ENCODE assay signal across 8 mouse cellular contexts in the genomic region with DNA sequence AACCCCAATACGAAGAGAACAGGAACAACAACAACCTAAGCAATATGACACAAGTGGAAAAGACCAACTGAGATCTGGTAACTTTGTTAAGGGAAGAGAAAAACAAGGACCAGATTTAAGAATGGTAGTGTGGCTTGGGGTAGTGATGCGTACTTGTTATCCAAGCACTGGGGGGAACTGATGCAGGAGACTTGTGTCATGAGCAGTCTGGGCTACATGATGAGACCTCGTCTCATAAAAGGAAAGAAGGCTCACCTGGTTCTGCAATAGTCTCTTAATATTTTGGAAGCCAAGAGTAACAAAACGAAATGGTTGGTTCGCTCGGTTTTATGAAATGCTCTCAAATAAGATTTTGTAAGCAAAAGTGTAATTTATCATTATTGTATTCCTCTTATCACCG. TPM values are rescaled to one million over a fixed set of nuclear protein-coding genes. Genes with fewer than 3 reads are reported as not detected.
A peak's percentile ranks its signal among the peaks of the same experiment; 100 is the strongest.
DNase-seq lines count a peak whose midpoint lies in the region; ATAC-seq and TF ChIP-seq lines count a peak whose summit lies in the region.

No protein-coding gene starts in this region.

- H3K4me1 ChIP-seq in heart, embryonic 10.5 days = peaks cover 12% of the 10 kb centered on the region; the same call in 1 of the 2 replicates
- peaks cover 0 to 13% of the 10 kb centered on the region in 2 experiments; a peak in 2 of 4 replicates for H3K4me1 ChIP-seq in CH12.LX (ENCODE audit: control insufficient read depth in 1 of 2, insufficient read depth in 2 of 2)
- H3K4me1 ChIP-seq in forebrain, embryonic 16.5 days (replicated peaks; ENCODE audit: control insufficient read depth, insufficient read depth, low read length) = peaks cover 5% of the 10 kb centered on the region; the same call in 1 of the 2 replicates
- peaks cover 17% of the 10 kb centered on the region for H3K4me1 ChIP-seq in liver, embryonic 16.5 days (ENCODE audit: control insufficient read depth, low read depth, low read length)

- no peaks in the 10 kb centered on the region; the same call in 1 of the 2 replicates for H3K79me2 ChIP-seq in CH12.LX (replicated peaks; ENCODE audit: control insufficient read depth, extremely low read depth, insufficient read depth, poor library complexity, severe bottlenecking)

- TF ChIP-seq EP300 in CH12.LX (IDR thresholded peaks at IDR 0.05; ENCODE audit: low read length) = no peak

- dilution Hi-C loops in CH12.LX (cut with MboI; ENCODE audit: extremely low pct_ligation_motif_present, extremely low pct_unique_long_range_greater_than_20kb, low sequenced_read_pairs) = no loop called here

- H3K27ac ChIP-seq in heart, embryonic 10.5 days = peak overlapping the region; percentile 97
- H3K27ac ChIP-seq in CH12.LX (ENCODE audit: insufficient read depth, low read depth) = no peak overlapping the region
- H3K27ac ChIP-seq in forebrain, embryonic 16.5 days (ENCODE audit: low read length) = no peak overlapping the region
- H3K27ac ChIP-seq in liver, embryonic 16.5 days (ENCODE audit: low read length) = no peak overlapping the region

- peak overlapping the region; percentile 99 for H3K4me2 ChIP-seq in CH12.LX (ENCODE audit: insufficient read depth, low read depth, poor library complexity, severe bottlenecking)
- peak overlapping the region; percentile 71 for H3K4me2 ChIP-seq in forebrain, embryonic 16.5 days (ENCODE audit: low read length)
- H3K4me2 ChIP-seq in liver, embryonic 16.5 days (ENCODE audit: low read depth, low read length) = peak overlapping the region; percentile 82

- H3K27me3 ChIP-seq in heart, embryonic 10.5 days (ENCODE audit: insufficient read depth, poor library complexity, severe bottlenecking) = no peaks in the 10 kb centered on the region
- H3K27me3 ChIP-seq in CH12.LX (replicated peaks) = no peaks in the 10 kb centered on the region
- H3K27me3 ChIP-seq in forebrain, embryonic 16.5 days (replicated peaks; ENCODE audit: control insufficient read depth, insufficient read depth, low read length) = no peaks in the 10 kb centered on the region
- no peaks in the 10 kb centered on the region for H3K27me3 ChIP-seq in liver, embryonic 16.5 days (ENCODE audit: control insufficient read depth, insufficient read depth, low read depth, low read length)

- H3K9ac ChIP-seq in CH12.LX (ENCODE audit: insufficient read depth, low read depth) = peak overlapping the region; percentile 94
- peak overlapping the region; percentile 76 for H3K9ac ChIP-seq in forebrain, embryonic 16.5 days (replicated peaks; ENCODE audit: low read depth, low read length)
- peak overlapping the region; percentile 81 for H3K9ac ChIP-seq in liver, embryonic 16.5 days (ENCODE audit: low read depth, low read length)

- H3K9me3 ChIP-seq in heart, embryonic 10.5 days = no peaks in the 10 kb centered on the region
- H3K9me3 ChIP-seq in CH12.LX (replicated peaks; ENCODE audit: low read length) = no peaks in the 10 kb centered on the region
- no peaks in the 10 kb centered on the region for H3K9me3 ChIP-seq in forebrain, embryonic 16.5 days (ENCODE audit: control insufficient read depth, low read length)
- H3K9me3 ChIP-seq in liver, embryonic 16.5 days (replicated peaks; ENCODE audit: control insufficient read depth, low read length) = no peaks in the 10 kb centered on the region

- 40% methylated on average over 7 of the region's 7 CpGs for WGBS in heart, embryonic 10.5 days
- 43% methylated on average over 7 of the region's 7 CpGs for WGBS in forebrain, embryonic 16.5 days
- WGBS in liver, embryonic 16.5 days (ENCODE audit: insufficient replicate concordance) = 33% methylated on average over 7 of the region's 7 CpGs

- TF ChIP-seq RAD21 in CH12.LX (IDR thresholded peaks at IDR 0.05; ENCODE audit: low read depth, low read length) = no peak

- ATAC-seq in forebrain, embryonic 16.5 days = no peak
- no peak for ATAC-seq in liver, embryonic 16.5 days (ENCODE audit: low read depth)
- ATAC-seq in activated CD4-positive, CD25-positive, alpha-beta regulatory T cell, adult 4 months = no peak

- no peak for DNase-seq in heart, embryonic 10.5 days (ENCODE audit: low spot score)
- DNase-seq in heart, postnatal 4 days = no peak
- DNase-seq in CH12.LX (ENCODE audit: extremely low read depth) = no peak
- DNase-seq in right cerebral cortex, postnatal 36 days (ENCODE audit: low spot score in 2 of 2) = no peak
- DNase-seq in yolk sac, embryonic 10.5 days (ENCODE audit: low spot score) = no peak

- peaks cover 6% of the 10 kb centered on the region; the same call in 1 of the 2 replicates for H3K36me3 ChIP-seq in heart, embryonic 10.5 days
- H3K36me3 ChIP-seq in CH12.LX (replicated peaks in 1 of 2; ENCODE audit: control insufficient read depth in 1 of 2, insufficient read depth in 1 of 2, low read length in 1 of 2) = peaks cover 0 to 8% of the 10 kb centered on the region in 2 experiments
- H3K36me3 ChIP-seq in forebrain, embryonic 16.5 days (ENCODE audit: control insufficient read depth, insufficient read depth) = no peaks in the 10 kb centered on the region
- H3K36me3 ChIP-seq in liver, embryonic 16.5 days (ENCODE audit: control insufficient read depth, insufficient read depth) = no peaks in the 10 kb centered on the region

- TF ChIP-seq CTCF in CH12.LX (conservative IDR thresholded peaks at IDR 0.05 in 1 of 2, IDR thresholded peaks at IDR 0.05 in 1 of 2; ENCODE audit: low read depth in 2 of 2, low read length in 2 of 2) = no peak

- in situ Hi-C loops in CH12.LX (cut with MboI; ENCODE audit: low pct_ligation_motif_present, low pct_unique_long_range_greater_than_20kb, low sequenced_read_pairs) = loop anchor here (5.0 kb wide), 1 partner anchor 45 kb away; a partner anchor contains a TSS

- no peak for TF ChIP-seq POLR2A in CH12.LX (IDR thresholded peaks at IDR 0.05; ENCODE audit: low read depth, low read length)

- peak overlapping the region; percentile 65 for H3K4me3 ChIP-seq in heart, embryonic 10.5 days
- peak overlapping the region; percentile 59 to 82 (median 79) for H3K4me3 ChIP-seq in CH12.LX (replicated peaks in 1 of 3; ENCODE audit: low read depth in 2 of 3, low read length in 2 of 3, poor library complexity in 1 of 3)
- H3K4me3 ChIP-seq in forebrain, embryonic 16.5 days (replicated peaks; ENCODE audit: low read length) = peak overlapping the region; percentile 54
- H3K4me3 ChIP-seq in liver, embryonic 16.5 days (ENCODE audit: low read depth, low read length) = peak overlapping the region; percentile 73

TF ChIP-seq in CH12.LX, 34 proteins besides CTCF, POLR2A, EP300 and RAD21 (continues in another document):
- TF ChIP-seq MEF2A (IDR thresholded peaks at IDR 0.05; ENCODE audit: borderline replicate concordance, low read depth, low read length) (no peak), PAX5 (IDR thresholded peaks at IDR 0.05; ENCODE audit: low read length) (no peak), CHD2 (IDR thresholded peaks at IDR 0.05; ENCODE audit: low read length) (no peak), CHD1 (IDR thresholded peaks at IDR 0.05; ENCODE audit: low read depth, low read length) (no peak), USF2 (conservative IDR thresholded peaks at IDR 0.05; ENCODE audit: low read depth, low read length) (no peak), GABPA (IDR thresholded peaks at IDR 0.05; ENCODE audit: insufficient replicate concordance, low read depth, low read length) (no peak), JUND (conservative IDR thresholded peaks at IDR 0.05; ENCODE audit: low read depth, low read length) (no peak), ZKSCAN1 (IDR thresholded peaks at IDR 0.05; ENCODE audit: borderline replicate concordance, low read depth, low read length) (no peak), E2F4 (IDR thresholded peaks at IDR 0.05; ENCODE audit: insufficient replicate concordance, low read depth, low read length) (no peak), MAX (IDR thresholded peaks at IDR 0.05; ENCODE audit: low read length) (no peak), ZNF384 (IDR thresholded peaks at IDR 0.05; ENCODE audit: low read depth, low read length) (no peak), MYC (IDR thresholded peaks at IDR 0.05; ENCODE audit: low read depth, low read length) (no peak), ELF1 (IDR thresholded peaks at IDR 0.05; ENCODE audit: low read depth, low read length) (no peak), RCOR1 (conservative IDR thresholded peaks at IDR 0.05; ENCODE audit: low read depth, low read length) (no peak)

RNA-seq across cellular contexts. Expression of a gene that starts 25.0 kb away (rescaled TPM):
- polyA plus RNA-seq in heart, embryonic 10.5 days (2016; fragmentation: Nextera tagmentation; extraction: Ambion mirVana) = 89.5 and 106 TPM in 2 replicates
- total RNA-seq in heart, postnatal 4 days (2021) = 10 to 100 TPM; 84.1 to 84.7 TPM
- total RNA-seq in CH12.LX (2012; rRNA removed) (11.1 and 12.0 TPM in 2 replicates), CH12.LX (2014; rRNA removed) (30.7 and 35.2 TPM in 2 replicates)
- 23.2 and 30.7 TPM in 2 replicates for polyA plus RNA-seq in CH12.LX (2012; ENCODE audit: insufficient read length, low read depth)
- polyA plus RNA-seq in forebrain, embryonic 16.5 days (2015; fragmentation: Nextera tagmentation; extraction: Ambion mirVana) = 209 and 217 TPM in 2 replicates
- 30.8 and 34.9 TPM in 2 replicates for polyA plus RNA-seq in liver, embryonic 16.5 days (2015; fragmentation: Nextera tagmentation; extraction: Ambion mirVana)
- polyA plus RNA-seq in activated CD4-positive, CD25-positive, alpha-beta regulatory T cell, adult 4 months (2017; shearing (Covaris generic)) = 10 to 100 TPM in 1 of 2 experiments, 1 to 10 TPM in 1; 8.7 to 12.6 TPM

RNA-seq across cellular contexts. Expression of a gene that starts 25.9 kb away (rescaled TPM):
- 75.7 and 78.8 TPM in 2 replicates for polyA plus RNA-seq in heart, embryonic 10.5 days (2016; fragmentation: Nextera tagmentation; extraction: Ambion mirVana)
- 10 to 100 TPM; 74.9 to 78.5 TPM for total RNA-seq in heart, postnatal 4 days (2021)
- 39.1 and 42.5 TPM in 2 replicates for total RNA-seq in CH12.LX (2012; rRNA removed)
- 99.4 and 104 TPM in 2 replicates for total RNA-seq in CH12.LX (2014; rRNA removed)
- polyA plus RNA-seq in CH12.LX (2012; ENCODE audit: insufficient read length, low read depth) = 98.5 and 110 TPM in 2 replicates
- 70.1 and 73.5 TPM in 2 replicates for polyA plus RNA-seq in forebrain, embryonic 16.5 days (2015; fragmentation: Nextera tagmentation; extraction: Ambion mirVana)
- 37.4 and 38.8 TPM in 2 replicates for polyA plus RNA-seq in liver, embryonic 16.5 days (2015; fragmentation: Nextera tagmentation; extraction: Ambion mirVana)
- polyA plus RNA-seq in activated CD4-positive, CD25-positive, alpha-beta regulatory T cell, adult 4 months (2017; shearing (Covaris generic)) = 10 to 100 TPM; 60.1 to 76.0 TPM

RNA-seq across cellular contexts. Expression of a gene that starts 45.4 kb away (rescaled TPM):
- 26.4 and 31.3 TPM in 2 replicates for polyA plus RNA-seq in heart, embryonic 10.5 days (2016; fragmentation: Nextera tagmentation; extraction: Ambion mirVana)
- total RNA-seq in heart, postnatal 4 days (2021) = 10 to 100 TPM in 1 of 2 experiments, 1 to 10 TPM in 1; 9.7 to 10.6 TPM
- total RNA-seq in CH12.LX (2012; rRNA removed) (22.9 and 25.5 TPM in 2 replicates), CH12.LX (2014; rRNA removed) (20.3 and 24.1 TPM in 2 replicates)
- polyA plus RNA-seq in CH12.LX (2012; ENCODE audit: insufficient read length, low read depth) = 22.0 and 24.1 TPM in 2 replicates
- polyA plus RNA-seq in forebrain, embryonic 16.5 days (2015; fragmentation: Nextera tagmentation; extraction: Ambion mirVana) = 10.1 and 12.3 TPM in 2 replicates
- polyA plus RNA-seq in liver, embryonic 16.5 days (2015; fragmentation: Nextera tagmentation; extraction: Ambion mirVana) = 10.7 and 13.1 TPM in 2 replicates
- polyA plus RNA-seq in activated CD4-positive, CD25-positive, alpha-beta regulatory T cell, adult 4 months (2017; shearing (Covaris generic)) = 10 to 100 TPM; 21.2 to 22.6 TPM
